In the genomic region with DNA sequence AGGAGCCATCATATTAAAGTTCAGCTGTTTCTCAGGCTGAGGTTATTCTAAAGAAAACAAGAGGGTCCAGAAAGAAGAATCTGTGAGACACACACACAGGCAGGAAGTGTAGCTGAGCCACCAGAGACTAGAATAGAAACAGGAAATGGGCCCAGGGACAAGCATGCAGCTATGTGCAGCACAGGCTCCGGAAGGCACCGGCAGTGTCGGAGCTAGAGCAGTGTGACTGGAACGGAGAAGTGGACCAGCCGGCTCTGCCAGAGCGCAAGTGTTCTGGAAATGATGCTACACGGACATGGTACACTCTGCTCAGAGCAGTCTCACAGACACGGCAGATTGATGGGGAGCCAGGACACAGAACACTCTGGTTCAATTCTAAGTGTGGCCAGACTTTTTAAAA, we compare ENCODE assay signal across 8 mouse cellular contexts. TPM values are rescaled to one million over a fixed set of nuclear protein-coding genes. Genes with fewer than 3 reads are reported as not detected.
DNase-seq lines count a peak whose midpoint lies in the region; ATAC-seq and TF ChIP-seq lines count a peak whose summit lies in the region.

No protein-coding gene starts in this region.

- DNase-seq in A20 (ENCODE audit: low read depth, low spot score) = peak; percentile 85
- DNase-seq in MEL-GATA-1-ER (ENCODE audit: extremely low read depth, low read depth) = peak; percentile 38
- peak; percentile 38 for DNase-seq in embryo, embryonic 10.5 days (ENCODE audit: low spot score)
- DNase-seq in kidney, postnatal 10 days = peak; percentile 88
- peak; percentile 69 for DNase-seq in liver, postnatal 0 days
- DNase-seq in skeletal muscle tissue, adult 2 months (ENCODE audit: low read depth, low spot score) = peak; percentile 74
- DNase-seq in retina, embryonic 14.5 days (ENCODE audit: low spot score) = no peak

- H3K4me2 ChIP-seq in heart, embryonic 12.5 days = peak overlapping the region; percentile 39
- peak overlapping the region; percentile 48 for H3K4me2 ChIP-seq in liver, postnatal 0 days (ENCODE audit: low read depth, low read length)

- peaks cover 90% of the 10 kb centered on the region for H3K4me1 ChIP-seq in heart, embryonic 12.5 days (replicated peaks)
- H3K4me1 ChIP-seq in liver, postnatal 0 days (ENCODE audit: insufficient read depth) = peaks cover 41% of the 10 kb centered on the region

- TF ChIP-seq CTCF in liver, postnatal 0 days (IDR thresholded peaks at IDR 0.05; ENCODE audit: low read depth) = no peak

- peaks cover 34% of the 10 kb centered on the region for H3K36me3 ChIP-seq in heart, embryonic 12.5 days
- H3K36me3 ChIP-seq in liver, postnatal 0 days (replicated peaks; ENCODE audit: insufficient read depth, low read length) = peaks cover 51% of the 10 kb centered on the region

- H3K4me3 ChIP-seq in heart, embryonic 12.5 days = no peak overlapping the region
- no peak overlapping the region for H3K4me3 ChIP-seq in liver, postnatal 0 days (ENCODE audit: low read depth, low read length)

- TF ChIP-seq EP300 in liver, postnatal 0 days (IDR thresholded peaks at IDR 0.05; ENCODE audit: low read depth) = peak; percentile 27; the same call in 1 of the 2 replicates

- WGBS in heart, embryonic 12.5 days = 9% methylated on average over 8 of the region's 8 CpGs
- 20% methylated on average over 8 of the region's 8 CpGs for WGBS in liver, postnatal 0 days (ENCODE audit: insufficient replicate concordance)

- H3K27me3 ChIP-seq in heart, embryonic 12.5 days (replicated peaks) = no peaks in the 10 kb centered on the region
- no peaks in the 10 kb centered on the region for H3K27me3 ChIP-seq in liver, postnatal 0 days (ENCODE audit: insufficient read depth, low read length)

- peak overlapping the region; percentile 35; the same call in 1 of the 2 replicates for H3K9ac ChIP-seq in heart, embryonic 12.5 days
- H3K9ac ChIP-seq in liver, postnatal 0 days (replicated peaks) = peak overlapping the region; percentile 30

- ATAC-seq in heart, embryonic 12.5 days (ENCODE audit: insufficient number of reproducible peaks, low FRiP score) = peak; percentile 81
- ATAC-seq in liver, postnatal 0 days = peak; percentile 76

- no peaks in the 10 kb centered on the region for H3K9me3 ChIP-seq in heart, embryonic 12.5 days (replicated peaks)
- H3K9me3 ChIP-seq in liver, postnatal 0 days (ENCODE audit: low read length) = no peaks in the 10 kb centered on the region

- peak overlapping the region; percentile 78 for H3K27ac ChIP-seq in heart, embryonic 12.5 days (ENCODE audit: poor library complexity, severe bottlenecking)
- H3K27ac ChIP-seq in liver, postnatal 0 days (ENCODE audit: low read depth) = peak overlapping the region; percentile 80

RNA-seq across cellular contexts. Expression of a gene that starts 34.5 kb away (rescaled TPM):
- 15.0 and 18.4 TPM in 2 replicates for polyA plus RNA-seq in heart, embryonic 12.5 days (2016; fragmentation: Nextera tagmentation; extraction: Ambion mirVana)
- polyA plus RNA-seq in liver, postnatal 0 days (2015; fragmentation: Nextera tagmentation; extraction: Ambion mirVana) = 5.2 and 5.9 TPM in 2 replicates

RNA-seq across cellular contexts. Expression of a gene that starts 49.6 kb away (rescaled TPM):
- polyA plus RNA-seq in heart, embryonic 12.5 days (2016; fragmentation: Nextera tagmentation; extraction: Ambion mirVana) = 24.5 and 28.7 TPM in 2 replicates
- 6.1 and 6.2 TPM in 2 replicates for polyA plus RNA-seq in liver, postnatal 0 days (2015; fragmentation: Nextera tagmentation; extraction: Ambion mirVana)

RNA-seq across cellular contexts. Expression of a gene that starts 57.0 kb away (rescaled TPM):
- polyA plus RNA-seq in heart, embryonic 12.5 days (2016; fragmentation: Nextera tagmentation; extraction: Ambion mirVana) = 3.5 and 3.9 TPM in 2 replicates
- 2.1 and 2.6 TPM in 2 replicates for polyA plus RNA-seq in liver, postnatal 0 days (2015; fragmentation: Nextera tagmentation; extraction: Ambion mirVana)
